In genomic region chr5:114796299-114797012, GRCm38 (mm10) we compare ENCODE assay signal across 8 mouse cellular contexts. TPM values are rescaled to one million over a fixed set of nuclear protein-coding genes. Genes with fewer than 3 reads are reported as not detected.
DNase-seq lines count a peak whose midpoint lies in the region; ATAC-seq and TF ChIP-seq lines count a peak whose summit lies in the region.

No protein-coding gene starts in this region.

- ATAC-seq in heart, embryonic 12.5 days (ENCODE audit: insufficient number of reproducible peaks, low FRiP score) = peak; percentile 56; the same call in 1 of the 2 replicates
- ATAC-seq in liver, embryonic 12.5 days = peak; percentile 51
- no peak for ATAC-seq in megakaryocyte progenitor cell, adult 5-6 weeks (replicated peaks; ENCODE audit: poor library complexity)

- peak overlapping the region; percentile 35 for H3K4me3 ChIP-seq in heart, embryonic 12.5 days
- H3K4me3 ChIP-seq in heart, adult 2 months = no peak overlapping the region
- peak overlapping the region; percentile 50 for H3K4me3 ChIP-seq in forebrain, embryonic 10.5 days
- H3K4me3 ChIP-seq in liver, embryonic 12.5 days = peak overlapping the region; percentile 25
- peak overlapping the region; percentile 29 for H3K4me3 ChIP-seq in small intestine, adult 2 months (ENCODE audit: low read depth, low read length)

- TF ChIP-seq POLR2A in heart, adult 2 months (IDR thresholded peaks at IDR 0.05; ENCODE audit: insufficient read depth, low read depth, low read length) = no peak
- no peak for TF ChIP-seq POLR2A in small intestine, adult 2 months (IDR thresholded peaks at IDR 0.05; ENCODE audit: low read depth, low read length)

- 8% methylated on average over 40 of the region's 40 CpGs for WGBS in heart, embryonic 12.5 days
- WGBS in heart, adult 2 months = 52% methylated on average over 40 of the region's 40 CpGs
- WGBS in forebrain, embryonic 10.5 days = 4% methylated on average over 40 of the region's 40 CpGs
- WGBS in liver, embryonic 12.5 days (ENCODE audit: insufficient replicate concordance) = 56% methylated on average over 40 of the region's 40 CpGs
- WGBS in small intestine, adult 2 months = 66% methylated on average over 40 of the region's 40 CpGs

- no peaks in the 10 kb centered on the region for H3K27me3 ChIP-seq in heart, embryonic 12.5 days (replicated peaks)
- H3K27me3 ChIP-seq in heart, adult 2 months (ENCODE audit: control insufficient read depth, insufficient read depth, low read length) = no peaks in the 10 kb centered on the region
- peaks cover 8% of the 10 kb centered on the region for H3K27me3 ChIP-seq in forebrain, embryonic 10.5 days (ENCODE audit: poor library complexity, severe bottlenecking)
- no peaks in the 10 kb centered on the region for H3K27me3 ChIP-seq in liver, embryonic 12.5 days (replicated peaks)
- no peaks in the 10 kb centered on the region for H3K27me3 ChIP-seq in small intestine, adult 2 months (ENCODE audit: control insufficient read depth, insufficient read depth, low read length)

- DNase-seq in heart, adult 2 months = no peak
- DNase-seq in ZHBTc4 (ENCODE audit: low read depth, low spot score) = peak; percentile 62
- peak; percentile 35 for DNase-seq in forebrain, embryonic 10.5 days (ENCODE audit: extremely low spot score, low spot score)
- no peak for DNase-seq in ovary, adult 18-20 months (ENCODE audit: low spot score)

- peak overlapping the region; percentile 42; the same call in 1 of the 2 replicates for H3K9ac ChIP-seq in heart, embryonic 12.5 days
- H3K9ac ChIP-seq in heart, adult 2 months (ENCODE audit: low read depth, low read length) = no peak overlapping the region
- H3K9ac ChIP-seq in liver, embryonic 12.5 days = no peak overlapping the region

- no peaks in the 10 kb centered on the region for H3K79me2 ChIP-seq in heart, adult 2 months (replicated peaks; ENCODE audit: control insufficient read depth, insufficient read depth, low read length)

- peaks cover 64% of the 10 kb centered on the region for H3K36me3 ChIP-seq in heart, embryonic 12.5 days
- peaks cover 4% of the 10 kb centered on the region; the same call in 1 of the 2 replicates for H3K36me3 ChIP-seq in heart, adult 2 months (ENCODE audit: control insufficient read depth, insufficient read depth, low read length)
- H3K36me3 ChIP-seq in forebrain, embryonic 10.5 days (replicated peaks) = peaks cover 74% of the 10 kb centered on the region
- peaks cover 97% of the 10 kb centered on the region for H3K36me3 ChIP-seq in liver, embryonic 12.5 days
- peaks cover 85% of the 10 kb centered on the region for H3K36me3 ChIP-seq in small intestine, adult 2 months (ENCODE audit: control insufficient read depth, insufficient read depth, low read length)

- no peak for TF ChIP-seq CTCF in heart, adult 2 months (IDR thresholded peaks at IDR 0.05)
- TF ChIP-seq CTCF in small intestine, adult 2 months (IDR thresholded peaks at IDR 0.05; ENCODE audit: extremely low read depth, insufficient read length, insufficient replicate concordance, low read depth, low read length) = no peak

- H3K4me1 ChIP-seq in heart, embryonic 12.5 days (replicated peaks) = peaks cover 25% of the 10 kb centered on the region
- peaks cover 9% of the 10 kb centered on the region for H3K4me1 ChIP-seq in heart, adult 2 months (ENCODE audit: control insufficient read depth, insufficient read depth, low read length)
- H3K4me1 ChIP-seq in forebrain, embryonic 10.5 days = peaks cover 37% of the 10 kb centered on the region
- H3K4me1 ChIP-seq in liver, embryonic 12.5 days = peaks cover 42% of the 10 kb centered on the region
- no peaks in the 10 kb centered on the region; the same call in 1 of the 2 replicates for H3K4me1 ChIP-seq in small intestine, adult 2 months (ENCODE audit: control insufficient read depth, insufficient read depth, insufficient read length, low read length)

- peak overlapping the region; percentile 69 for H3K4me2 ChIP-seq in heart, embryonic 12.5 days
- H3K4me2 ChIP-seq in liver, embryonic 12.5 days = peak overlapping the region; percentile 52

- intact Hi-C loops in heart, adult 2 months (cut with DNase I) = no loop called here

- no peak for TF ChIP-seq EP300 in heart, adult 2 months (IDR thresholded peaks at IDR 0.05; ENCODE audit: insufficient read depth, low read depth, low read length)

- H3K9me3 ChIP-seq in heart, embryonic 12.5 days (replicated peaks) = no peaks in the 10 kb centered on the region
- H3K9me3 ChIP-seq in forebrain, embryonic 10.5 days = no peaks in the 10 kb centered on the region
- no peaks in the 10 kb centered on the region for H3K9me3 ChIP-seq in liver, embryonic 12.5 days (replicated peaks)

- H3K27ac ChIP-seq in heart, embryonic 12.5 days (ENCODE audit: poor library complexity, severe bottlenecking) = no peak overlapping the region
- H3K27ac ChIP-seq in heart, adult 2 months = no peak overlapping the region
- peak overlapping the region; percentile 53; the same call in 1 of the 2 replicates for H3K27ac ChIP-seq in forebrain, embryonic 10.5 days
- no peak overlapping the region for H3K27ac ChIP-seq in liver, embryonic 12.5 days
- no peak overlapping the region for H3K27ac ChIP-seq in small intestine, adult 2 months (ENCODE audit: insufficient read depth, low read depth, low read length)

RNA-seq across cellular contexts. Expression of gene Git2, which starts 21.1 kb away (rescaled TPM):
- polyA plus RNA-seq in heart, embryonic 12.5 days (2016; fragmentation: Nextera tagmentation; extraction: Ambion mirVana) = 33.6 and 36.4 TPM in 2 replicates
- 10 to 100 TPM; 27.6 to 28.7 TPM for total RNA-seq in heart, adult 2 months (2021)
- 32.6 and 35.3 TPM in 2 replicates for polyA plus RNA-seq in heart, adult 2 months (2012; rRNA removed)
- 33.1 and 34.2 TPM in 2 replicates for polyA plus RNA-seq in forebrain, embryonic 10.5 days (2016; fragmentation: Nextera tagmentation; extraction: Ambion mirVana)
- polyA plus RNA-seq in liver, embryonic 12.5 days (2016; fragmentation: Nextera tagmentation; extraction: Ambion mirVana) = 28.1 and 28.3 TPM in 2 replicates
- polyA plus RNA-seq in small intestine, adult 2 months (2012; rRNA removed) = 16.4 and 25.1 TPM in 2 replicates
- total RNA-seq in megakaryocyte progenitor cell, adult 5-6 weeks (2015) = 84.7 and 88.9 TPM in 2 replicates
- total RNA-seq in megakaryocyte progenitor cell, adult 5-6 weeks (2017) = 73.6 and 81.1 TPM in 2 replicates

RNA-seq across cellular contexts. Expression of gene Ankrd13a, which starts 22.0 kb away (rescaled TPM):
- polyA plus RNA-seq in heart, embryonic 12.5 days (2016; fragmentation: Nextera tagmentation; extraction: Ambion mirVana) = 45.2 and 45.6 TPM in 2 replicates
- total RNA-seq in heart, adult 2 months (2021) = 10 to 100 TPM; 31.4 to 32.9 TPM
- 21.3 and 32.2 TPM in 2 replicates for polyA plus RNA-seq in heart, adult 2 months (2012; rRNA removed)
- polyA plus RNA-seq in forebrain, embryonic 10.5 days (2016; fragmentation: Nextera tagmentation; extraction: Ambion mirVana) = 38.3 and 39.5 TPM in 2 replicates
- 85.2 and 87.5 TPM in 2 replicates for polyA plus RNA-seq in liver, embryonic 12.5 days (2016; fragmentation: Nextera tagmentation; extraction: Ambion mirVana)
- 53.0 and 110 TPM in 2 replicates for polyA plus RNA-seq in small intestine, adult 2 months (2012; rRNA removed)
- 264 and 290 TPM in 2 replicates for total RNA-seq in megakaryocyte progenitor cell, adult 5-6 weeks (2015)
- 298 and 323 TPM in 2 replicates for total RNA-seq in megakaryocyte progenitor cell, adult 5-6 weeks (2017)

RNA-seq across cellular contexts. Expression of gene 1500011B03Rik, which starts 26.8 kb away (rescaled TPM):
- 53.2 and 57.5 TPM in 2 replicates for polyA plus RNA-seq in heart, embryonic 12.5 days (2016; fragmentation: Nextera tagmentation; extraction: Ambion mirVana)
- total RNA-seq in heart, adult 2 months (2021) = 1 to 10 TPM; 3.2 to 4.9 TPM
- polyA plus RNA-seq in heart, adult 2 months (2012; rRNA removed) = 4.3 and 7.4 TPM in 2 replicates
- polyA plus RNA-seq in forebrain, embryonic 10.5 days (2016; fragmentation: Nextera tagmentation; extraction: Ambion mirVana) = 118 and 119 TPM in 2 replicates
- 37.4 and 41.8 TPM in 2 replicates for polyA plus RNA-seq in liver, embryonic 12.5 days (2016; fragmentation: Nextera tagmentation; extraction: Ambion mirVana)
- 9.3 and 11.0 TPM in 2 replicates for polyA plus RNA-seq in small intestine, adult 2 months (2012; rRNA removed)
- total RNA-seq in megakaryocyte progenitor cell, adult 5-6 weeks (2015) = 61.6 and 65.6 TPM in 2 replicates
- 35.0 and 36.2 TPM in 2 replicates for total RNA-seq in megakaryocyte progenitor cell, adult 5-6 weeks (2017)

RNA-seq across cellular contexts. Expression of gene 4930519G04Rik, which starts 57.0 kb away (rescaled TPM):
- polyA plus RNA-seq in heart, embryonic 12.5 days (2016; fragmentation: Nextera tagmentation; extraction: Ambion mirVana) = not detected in 2 replicates
- not detected for total RNA-seq in heart, adult 2 months (2021)
- not detected in 2 replicates for polyA plus RNA-seq in heart, adult 2 months (2012; rRNA removed)
- polyA plus RNA-seq in forebrain, embryonic 10.5 days (2016; fragmentation: Nextera tagmentation; extraction: Ambion mirVana) = not detected in 2 replicates
- not detected in 2 replicates for polyA plus RNA-seq in liver, embryonic 12.5 days (2016; fragmentation: Nextera tagmentation; extraction: Ambion mirVana)
- not detected in 2 replicates for polyA plus RNA-seq in small intestine, adult 2 months (2012; rRNA removed)
- total RNA-seq in megakaryocyte progenitor cell, adult 5-6 weeks (2015) = 0.07 and 0.17 TPM in 2 replicates
- total RNA-seq in megakaryocyte progenitor cell, adult 5-6 weeks (2017) = 0.08 TPM in 1 of 2 replicates, not detected in the other

Comparison
In these comparisons a context has a peak if more than half of its experiments do, and no peak if none do; other contexts are left out.
1. DNase-seq: peak in ZHBTc4 (single experiment) and forebrain, embryonic 10.5 days (single experiment); none in heart, adult 2 months (0 of 2) and ovary, adult 18-20 months (single experiment).